Mouse (Mus musculus): ENCODE data around the gene Stab2.

The Stab2 gene

DNA sequence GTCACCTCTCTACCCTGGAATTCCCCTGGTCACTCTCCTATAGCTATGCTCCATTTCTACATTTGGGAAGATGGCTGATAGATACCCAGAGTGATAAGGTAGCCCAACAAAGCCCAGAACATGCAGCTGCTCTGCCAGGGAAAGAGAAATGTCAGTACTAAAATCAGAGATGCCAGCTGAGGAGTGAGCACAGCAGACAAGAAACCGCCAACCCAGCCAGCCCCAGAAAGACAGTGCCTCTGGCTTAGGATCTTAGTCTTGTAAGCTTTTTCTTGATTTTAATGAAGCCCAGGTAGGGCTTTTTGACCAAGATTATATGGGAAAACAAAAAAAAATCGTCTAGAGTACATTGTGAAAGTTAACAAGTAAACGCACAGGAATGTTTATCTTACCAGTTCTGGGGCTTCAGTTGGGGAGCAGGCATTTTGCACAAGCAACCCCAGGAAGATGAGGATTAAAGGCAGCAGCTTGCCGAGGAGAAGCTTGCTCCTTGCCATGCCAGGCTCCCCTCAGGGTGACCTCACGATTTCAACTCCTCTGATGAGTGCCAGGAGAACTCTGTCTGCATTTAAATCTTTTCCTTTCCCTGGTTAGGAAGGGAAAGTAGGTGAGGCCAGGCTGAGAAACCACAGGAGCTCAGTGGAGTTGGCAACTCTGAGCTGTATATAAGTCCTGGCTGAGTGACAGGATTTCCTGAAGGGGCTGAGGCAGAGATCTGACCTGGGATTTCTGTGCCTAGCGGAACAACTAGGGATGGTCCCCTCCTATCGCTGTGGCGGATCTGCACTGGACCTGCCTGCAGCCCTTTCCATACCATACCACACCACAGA, at the start of gene Stab2:
Gene Stab2 (minus strand): TSS at position 641 of the 830 bp plus-strand sequence.
- DNase-seq: no peak

DNA sequence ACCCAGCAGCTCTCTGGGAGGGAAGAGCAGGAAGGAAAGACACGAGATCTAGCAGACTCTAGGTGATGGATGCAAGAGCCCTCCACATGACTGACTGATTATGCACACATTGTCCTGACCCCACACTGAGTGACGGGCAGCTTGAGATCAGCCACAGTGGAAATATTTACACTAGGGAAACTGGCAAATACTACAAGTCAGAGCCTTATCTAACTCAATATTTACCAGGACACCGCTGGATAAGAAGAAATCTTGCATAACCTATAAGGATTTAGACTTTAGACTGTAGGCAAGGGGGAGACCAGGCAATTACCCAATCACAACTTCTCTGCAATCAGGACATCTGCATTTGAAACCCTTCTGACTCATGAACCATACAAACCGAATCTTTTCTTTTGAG, 43.9 kb upstream of the Stab2 start:
- DNase-seq: no peak

DNA sequence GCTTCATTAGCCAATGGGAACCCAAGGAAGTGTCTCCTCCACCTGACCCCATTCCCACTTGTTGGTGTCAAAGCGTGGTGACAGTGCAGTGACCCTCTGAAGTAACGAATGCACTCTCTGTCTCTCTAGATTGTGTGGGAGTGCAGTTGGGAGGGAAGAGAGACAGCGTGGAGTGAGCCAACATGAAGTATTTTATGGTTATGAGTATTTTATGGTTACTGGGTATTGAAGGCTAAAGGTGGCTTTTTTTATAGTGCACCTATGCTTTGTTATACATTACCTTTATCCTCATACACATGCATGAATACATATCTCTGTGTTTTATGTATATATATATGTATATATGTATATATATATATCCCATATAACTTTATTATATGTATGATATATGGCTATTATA, 41.4 kb upstream of the Stab2 start:
- DNase-seq: no peak

DNA sequence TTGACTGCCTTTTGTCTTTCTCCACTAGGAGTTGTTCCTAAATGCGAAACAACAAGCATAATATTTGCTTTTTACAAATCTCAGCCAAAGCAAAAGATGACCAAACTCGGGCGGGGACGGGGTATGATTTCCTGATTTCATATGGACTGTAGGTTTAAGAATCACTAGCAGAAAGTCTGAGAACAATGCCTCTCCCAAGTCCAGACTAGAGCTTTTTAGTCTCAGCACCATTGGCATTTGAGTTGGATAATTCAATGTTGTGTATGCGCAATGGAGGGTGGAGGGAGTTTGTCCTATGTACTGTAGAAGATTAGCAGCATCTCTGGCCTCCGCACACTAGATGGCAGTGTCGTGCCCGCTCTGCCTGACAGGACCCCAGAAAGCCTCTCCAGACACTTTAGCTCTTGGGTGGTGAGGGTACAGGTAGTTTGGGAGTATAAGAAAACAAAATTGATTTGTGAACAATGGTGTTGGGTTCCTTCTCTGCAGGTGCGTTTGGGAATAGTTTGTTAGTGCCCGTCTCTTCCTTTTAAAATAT, 39.2 kb upstream of the Stab2 start:
- no peak for DNase-seq

DNA sequence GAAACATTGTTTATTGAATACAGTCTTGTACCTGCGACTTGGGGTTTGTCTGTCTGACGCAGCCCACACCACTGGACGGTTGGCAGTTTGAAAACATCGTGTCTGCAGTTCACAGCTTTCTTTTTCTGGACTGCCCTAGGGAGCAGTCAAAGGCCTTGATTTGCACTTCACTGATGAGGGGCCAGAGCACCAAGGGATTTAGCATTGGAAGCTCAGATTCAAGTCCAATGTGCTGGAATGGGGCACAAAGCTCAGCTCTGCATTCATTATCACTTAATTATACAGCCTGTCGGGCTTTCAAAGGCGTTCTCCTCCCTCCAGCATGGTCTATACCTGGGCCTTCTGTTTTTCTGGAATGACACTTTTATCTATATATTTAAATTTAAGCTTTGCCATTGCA, 38.6 kb upstream of the Stab2 start:
- DNase-seq: no peak

DNA sequence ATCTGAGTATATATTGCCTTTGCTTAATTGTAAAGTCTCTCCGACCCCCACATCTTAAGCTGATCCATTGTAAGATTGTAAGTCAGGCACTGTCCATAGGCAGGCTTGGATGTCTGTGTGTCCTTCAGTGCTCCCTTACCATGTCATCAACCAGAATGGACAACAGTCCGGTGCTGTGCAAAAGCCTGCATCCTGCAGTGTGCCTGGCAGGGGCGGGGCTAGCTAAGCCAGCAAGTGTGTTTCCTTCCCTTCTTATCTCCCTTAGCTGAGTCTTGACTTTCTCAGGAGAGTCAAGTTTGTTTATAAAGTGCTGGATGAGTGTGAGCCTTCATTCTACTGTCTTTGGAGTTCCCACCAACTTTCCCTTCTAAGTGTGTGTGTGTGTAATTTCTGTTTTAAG, 37.4 kb upstream of the Stab2 start:
- DNase-seq: no peak

DNA sequence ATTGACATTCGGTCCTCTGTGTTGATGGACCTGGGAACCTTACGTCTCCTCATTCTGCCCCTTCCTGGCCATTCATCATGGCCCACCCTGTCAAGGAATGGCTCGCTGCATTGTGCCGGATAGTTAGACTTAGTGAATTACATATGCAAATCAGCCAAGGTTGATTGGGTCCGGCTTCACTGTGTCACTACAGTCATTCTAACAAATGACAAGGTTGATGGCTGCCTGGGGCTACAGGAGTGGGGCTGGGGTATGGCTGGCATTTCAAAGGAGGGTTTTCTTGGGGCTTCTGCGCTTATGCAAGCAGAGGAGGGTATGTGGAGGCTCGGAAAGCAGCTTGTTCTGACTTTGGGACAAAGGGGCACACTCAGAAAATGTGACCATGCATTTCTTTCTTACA, 33.4 kb upstream of the Stab2 start:
- DNase-seq: no peak

DNA sequence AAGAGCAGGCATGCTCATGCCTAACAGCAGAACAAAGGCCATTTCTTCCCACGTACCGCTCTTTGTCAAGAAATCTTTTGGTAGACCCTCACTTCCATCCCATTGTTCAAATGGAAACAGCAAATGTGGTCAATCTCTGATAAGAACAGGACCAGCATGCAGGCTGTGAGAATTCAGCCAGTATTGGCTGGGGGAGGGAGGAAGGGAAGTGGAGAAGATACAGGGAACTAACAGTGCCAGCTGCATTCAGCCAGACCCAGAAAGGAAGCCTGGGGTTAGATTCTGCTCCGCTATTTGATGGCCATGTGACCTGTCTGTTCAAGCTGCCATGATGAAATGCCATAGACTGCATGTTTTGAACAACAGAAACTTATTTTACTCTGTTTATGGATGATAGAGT, 32.0 kb upstream of the Stab2 start:
- no peak for DNase-seq

DNA sequence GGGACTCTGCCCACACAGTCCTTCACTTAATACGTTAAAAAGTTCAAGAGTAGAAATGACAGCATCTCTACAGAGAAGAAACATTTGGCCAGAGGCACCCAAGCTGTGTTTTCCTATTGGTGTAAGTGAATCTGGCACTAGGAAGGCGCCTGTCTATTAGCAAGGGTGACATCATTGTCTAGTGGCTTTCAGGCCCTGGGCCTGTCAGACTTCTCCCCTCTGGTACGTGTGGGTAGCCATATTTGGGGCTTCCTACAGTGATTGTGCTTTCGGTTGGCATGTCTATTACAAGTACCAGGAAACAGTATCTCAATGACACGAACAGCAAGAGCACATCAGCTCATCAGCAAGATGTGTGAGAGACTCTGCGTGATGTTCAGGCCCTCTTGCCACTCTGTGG, 31.5 kb upstream of the Stab2 start:
- DNase-seq: no peak

DNA sequence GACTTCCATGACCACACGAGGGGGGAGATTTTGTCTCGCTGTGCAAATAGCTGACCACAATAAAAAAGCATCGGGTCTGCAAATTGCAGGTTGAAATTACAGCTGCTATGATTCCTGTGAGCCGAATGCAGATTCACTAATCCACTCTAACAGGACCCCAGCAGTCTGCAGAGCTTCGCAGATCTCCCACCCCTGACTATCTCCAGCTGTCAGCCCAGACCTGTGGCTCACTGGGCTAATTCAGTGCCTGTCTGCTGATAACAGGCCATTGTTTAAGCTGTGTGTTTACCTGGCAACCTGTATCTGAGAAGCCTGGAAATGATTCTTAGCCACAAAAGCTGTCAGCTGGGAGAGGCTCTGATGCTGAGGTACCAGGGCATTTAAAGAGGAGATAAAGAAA, 29.2 kb upstream of the Stab2 start:
- no peak for DNase-seq

DNA sequence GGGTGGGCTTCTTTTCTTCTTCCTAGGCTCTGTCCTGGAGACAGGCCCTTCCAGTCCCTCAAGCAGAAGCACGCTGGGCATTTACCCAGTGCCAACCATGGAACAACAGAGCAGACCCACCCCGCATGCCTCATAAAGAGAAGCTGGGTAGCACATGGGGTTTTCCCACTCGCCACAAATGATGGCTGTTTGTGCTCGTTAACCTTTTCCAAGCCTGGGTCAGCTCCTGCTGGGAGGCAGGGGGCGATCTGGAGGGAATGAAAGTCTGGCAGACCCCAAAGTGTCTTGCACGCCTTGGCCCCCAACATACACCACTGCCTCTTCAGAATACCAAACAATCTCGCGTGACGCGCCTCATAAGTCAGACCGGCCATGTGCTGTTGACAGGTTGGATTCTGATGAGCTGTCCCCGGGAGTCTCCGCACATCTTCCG, 28.5 kb upstream of the Stab2 start:
- no peak for DNase-seq

DNA sequence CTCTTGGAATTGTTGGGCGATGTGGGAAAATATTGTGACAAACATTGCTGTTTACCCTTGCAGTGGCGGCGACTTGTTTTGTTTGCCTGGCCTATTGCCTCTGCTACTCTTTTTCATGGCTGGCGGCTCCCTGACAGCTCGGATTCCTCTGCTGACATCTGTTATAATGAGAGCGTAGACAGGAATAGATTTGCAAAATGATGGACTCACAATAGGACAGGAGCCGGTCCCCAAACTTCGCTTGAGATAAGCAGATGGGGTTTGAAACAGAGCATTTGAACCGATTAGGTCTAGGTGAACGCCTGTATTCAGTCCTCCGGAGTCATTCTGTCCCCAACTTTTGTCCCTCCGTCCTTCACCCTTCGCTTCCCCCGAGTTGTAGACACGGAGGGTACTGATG, 28.0 kb upstream of the Stab2 start:
- DNase-seq: no peak

DNA sequence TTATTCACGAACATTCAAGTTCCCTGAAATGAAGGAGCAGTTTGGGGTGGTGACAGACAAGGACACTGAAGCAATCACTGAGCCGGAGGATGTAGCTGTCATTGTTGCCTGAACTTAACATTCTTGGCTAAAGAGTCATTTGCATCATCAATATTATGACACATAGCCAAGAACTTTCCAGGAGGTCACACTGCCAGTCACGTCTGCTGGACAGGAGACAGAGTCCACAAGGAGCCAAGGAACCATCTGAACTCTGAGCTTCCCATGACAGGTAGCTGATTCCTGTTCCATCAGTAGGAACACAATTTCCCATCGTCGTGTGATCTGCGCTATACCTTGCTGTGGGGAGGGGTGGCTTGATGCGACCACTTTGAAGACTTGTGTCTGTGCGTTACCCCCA, 24.9 kb upstream of the Stab2 start:
- no peak for DNase-seq

DNA sequence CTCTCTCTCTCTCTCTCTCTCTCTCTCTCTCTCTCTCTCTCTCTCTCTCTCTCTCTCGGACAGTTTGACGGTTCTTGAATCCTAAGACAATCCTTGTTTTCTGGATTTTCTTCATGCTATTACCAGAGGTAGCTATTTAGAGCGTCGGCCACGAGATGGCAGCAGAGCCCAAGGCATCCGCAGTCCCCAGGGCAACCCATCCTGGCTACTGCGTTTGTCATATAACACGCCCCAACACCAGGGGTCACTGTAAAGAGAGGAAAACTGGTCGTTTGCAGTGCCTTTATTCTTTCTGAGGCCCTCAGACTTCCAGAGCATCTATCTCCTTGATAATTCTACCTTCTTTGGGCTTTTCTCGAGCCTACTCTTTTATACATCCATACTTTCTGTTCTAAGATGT, 17.1 kb upstream of the Stab2 start:
- peak; percentile 62 to 77 for DNase-seq

DNA sequence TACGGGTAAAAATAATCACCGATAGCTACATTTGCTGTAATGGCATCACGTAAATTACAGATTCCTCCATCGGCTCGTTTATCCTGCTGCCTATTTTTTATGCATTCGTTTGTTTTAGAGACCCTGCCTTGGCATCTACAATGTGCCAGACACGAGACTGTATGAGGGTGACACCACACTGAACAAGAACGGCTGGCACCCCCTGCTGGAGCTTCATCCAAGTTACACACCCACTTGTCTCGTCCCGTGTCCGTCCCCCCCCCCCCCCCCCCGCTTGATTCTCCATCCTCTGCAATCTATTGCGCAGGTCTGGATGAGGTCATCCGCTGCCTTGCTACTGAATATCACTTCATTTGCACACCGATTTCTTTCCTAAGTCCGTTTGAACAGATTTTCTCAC, 12.9 kb upstream of the Stab2 start:
- peak in 1 of 2 experiments; percentile 13 for DNase-seq

DNA sequence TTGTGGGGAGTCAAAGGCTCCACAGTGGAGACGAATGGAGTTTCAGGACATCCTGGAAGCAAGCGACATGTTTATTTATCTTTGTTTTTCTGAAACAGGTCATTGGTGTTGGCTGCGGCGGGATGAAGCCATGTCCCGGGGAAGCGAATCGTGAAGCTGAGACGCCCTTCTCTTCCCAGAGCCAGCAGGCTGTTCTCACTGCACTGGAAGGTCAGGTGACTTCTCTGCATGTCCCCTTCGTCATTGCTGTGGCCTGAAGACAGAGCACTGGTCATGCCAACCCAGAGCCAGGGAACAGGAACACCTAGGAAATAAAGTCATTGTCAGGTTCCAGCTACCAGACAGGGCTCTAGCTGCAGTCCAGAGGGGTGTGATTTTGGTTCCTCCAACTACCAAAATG, 11.1 kb upstream of the Stab2 start:
- DNase-seq: peak; percentile 6 to 12

DNA sequence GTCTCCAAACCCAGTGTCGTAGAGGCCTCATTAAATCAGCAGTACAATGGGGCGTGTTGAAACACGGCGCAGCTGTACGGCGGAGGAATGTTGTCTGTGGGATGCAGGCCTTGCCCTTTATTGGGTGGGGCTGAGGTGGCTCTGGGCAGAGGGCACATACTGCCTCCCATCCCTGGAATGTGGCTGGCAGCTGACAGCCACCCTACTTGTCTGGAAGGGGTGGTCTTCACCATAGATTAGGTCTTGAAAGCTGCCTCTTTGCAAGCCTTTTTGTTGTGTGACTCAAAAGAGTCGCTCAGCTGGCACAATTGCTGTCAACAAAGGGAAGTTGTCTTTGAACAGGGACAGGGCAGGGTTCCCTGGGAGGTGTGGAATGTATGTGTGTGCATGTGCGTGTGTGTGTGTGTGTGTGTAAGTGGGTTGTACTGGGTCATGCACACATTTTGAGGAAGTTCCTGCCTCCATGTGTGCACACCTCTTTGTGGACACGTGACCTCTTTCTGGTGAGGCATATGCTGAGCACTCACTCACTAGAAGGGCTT, 8.4 kb upstream of the Stab2 start:
- DNase-seq: peak; percentile 6 to 29

DNA sequence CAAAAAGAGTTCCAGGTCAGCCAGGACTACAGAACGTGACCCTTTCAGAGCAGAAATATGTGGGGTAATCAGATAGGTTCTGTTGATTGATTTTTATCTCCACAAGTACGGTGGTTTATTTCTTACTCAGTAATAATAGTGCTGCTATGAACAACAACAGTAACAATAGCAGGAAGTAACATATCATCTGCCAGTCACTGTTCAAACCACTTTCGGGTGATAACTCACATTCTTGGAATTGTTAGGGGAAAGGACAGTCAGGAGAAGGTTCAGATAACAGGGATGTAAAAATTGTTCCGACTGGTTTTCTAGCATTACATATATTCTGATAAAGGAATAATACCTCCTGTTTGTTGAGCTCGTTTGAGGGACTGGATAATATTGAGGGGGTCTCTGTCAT, 7.6 kb upstream of the Stab2 start:
- DNase-seq: no peak

DNA sequence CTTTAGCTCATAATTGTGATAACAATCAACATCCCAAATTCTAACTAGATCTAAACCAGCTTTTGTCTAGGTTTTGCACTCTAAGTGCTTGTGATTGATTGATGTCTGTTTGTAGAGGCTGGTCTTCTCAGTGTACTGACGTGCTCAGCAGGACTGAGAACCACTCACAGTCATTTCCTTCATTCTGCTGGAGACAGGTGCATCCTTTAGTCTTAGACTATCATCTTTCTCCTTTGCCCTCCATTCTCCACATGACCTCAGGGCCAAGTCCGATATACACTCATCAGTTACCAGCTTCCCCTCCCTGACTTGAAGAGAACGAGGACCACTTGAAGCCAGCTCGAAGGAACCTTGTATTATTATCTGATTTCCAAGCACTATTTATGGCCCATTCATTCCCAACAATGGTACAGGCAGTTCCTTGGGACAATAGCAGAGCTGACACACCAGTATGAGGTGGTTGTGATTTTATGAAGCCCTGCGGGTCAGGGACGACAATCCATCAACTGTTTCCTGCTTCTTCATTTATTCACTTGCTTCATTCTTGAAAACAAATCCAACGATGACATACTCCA, 6.7 kb upstream of the Stab2 start:
- DNase-seq: no peak

DNA sequence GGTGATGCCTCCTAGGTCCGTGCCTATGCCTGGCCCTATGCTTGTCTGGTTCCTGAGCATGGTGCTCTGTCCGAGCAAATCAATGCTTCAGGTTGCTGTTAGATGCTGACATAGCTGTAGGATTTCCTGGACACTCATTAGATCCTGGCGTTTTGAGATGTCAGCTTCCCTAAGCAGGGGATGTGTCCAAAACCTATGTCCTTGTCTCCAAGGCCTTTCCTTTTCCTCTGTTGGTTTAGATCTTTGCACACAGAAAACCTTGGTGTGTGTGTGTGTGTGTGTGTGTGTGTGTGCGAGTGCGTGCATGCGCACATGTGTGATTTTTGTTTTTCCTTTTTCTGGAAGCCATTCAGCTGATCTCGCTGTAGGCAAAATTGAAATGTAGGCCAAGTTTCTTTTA, 4.3 kb upstream of the Stab2 start:
- DNase-seq: no peak

DNA sequence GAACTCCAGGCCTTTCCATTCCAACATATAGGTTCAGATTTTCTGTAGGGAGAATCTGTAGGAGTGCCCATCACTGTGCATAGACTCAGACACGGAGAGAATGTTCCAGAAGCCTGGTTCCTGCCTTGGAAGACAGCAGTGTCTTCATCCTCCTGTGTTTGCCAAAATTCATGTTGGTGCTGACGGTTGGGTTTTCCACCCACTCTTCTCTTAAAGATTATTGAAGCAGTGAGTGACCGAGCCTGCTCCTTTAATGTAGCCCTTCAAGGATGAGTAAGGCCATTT, 332 bp upstream of the Stab2 start:
- no peak for DNase-seq

DNA sequence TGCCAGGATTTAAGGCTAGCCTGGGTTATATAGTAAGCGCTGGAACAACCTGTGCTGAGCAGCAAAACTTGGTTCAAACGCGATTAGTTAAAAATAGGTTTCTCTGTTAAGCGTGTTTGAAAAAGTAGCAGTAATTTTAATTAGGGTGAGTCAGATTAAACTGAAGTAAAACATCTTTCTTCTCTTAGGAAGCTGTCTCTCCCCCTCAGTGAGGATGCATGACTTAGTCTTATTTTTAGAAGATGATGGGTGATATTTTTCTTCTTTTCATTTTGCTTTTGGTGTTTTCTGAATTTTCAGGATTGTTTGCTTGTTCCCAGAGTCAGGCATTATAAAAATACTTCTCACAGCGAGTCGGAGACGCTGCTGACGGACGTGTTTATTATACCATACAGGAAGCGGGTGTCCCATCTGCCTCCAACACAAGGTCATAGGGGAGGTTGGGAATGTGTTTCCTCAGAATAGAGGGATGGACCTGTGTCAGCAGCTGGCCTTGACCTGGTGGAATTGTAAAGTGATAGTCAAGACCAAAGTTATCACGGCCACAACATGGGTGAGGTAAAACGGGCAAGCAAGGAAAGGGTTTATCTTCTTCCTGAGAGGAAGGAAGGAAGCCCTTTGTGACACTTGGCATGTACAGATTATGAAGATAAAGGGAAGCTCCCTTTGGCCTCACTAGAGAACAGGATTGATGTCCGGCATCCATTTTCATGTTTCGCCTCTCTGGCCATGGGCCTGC, 15.4 kb downstream of the Stab2 start:
- no peak for DNase-seq

DNA sequence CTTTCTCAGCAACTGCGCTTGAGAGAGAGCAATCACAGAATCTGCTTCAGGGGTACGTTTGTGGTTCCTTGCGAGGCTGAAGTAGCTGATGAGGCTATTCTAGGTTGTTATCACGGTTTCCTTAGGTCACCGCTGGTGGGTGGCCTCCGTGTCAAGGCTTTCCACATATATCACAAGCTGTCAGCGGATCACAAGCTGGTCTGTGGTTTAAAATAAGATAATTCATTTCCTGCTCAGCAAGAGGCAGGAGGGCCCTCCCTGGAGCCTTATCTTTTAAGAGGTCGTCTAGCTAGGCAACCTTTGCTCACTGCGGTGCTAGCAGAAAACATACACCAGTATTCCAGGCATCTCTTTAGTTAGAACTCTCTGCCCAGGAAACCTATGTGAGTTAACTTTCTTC, 17.2 kb downstream of the Stab2 start:
- no peak for DNase-seq

DNA sequence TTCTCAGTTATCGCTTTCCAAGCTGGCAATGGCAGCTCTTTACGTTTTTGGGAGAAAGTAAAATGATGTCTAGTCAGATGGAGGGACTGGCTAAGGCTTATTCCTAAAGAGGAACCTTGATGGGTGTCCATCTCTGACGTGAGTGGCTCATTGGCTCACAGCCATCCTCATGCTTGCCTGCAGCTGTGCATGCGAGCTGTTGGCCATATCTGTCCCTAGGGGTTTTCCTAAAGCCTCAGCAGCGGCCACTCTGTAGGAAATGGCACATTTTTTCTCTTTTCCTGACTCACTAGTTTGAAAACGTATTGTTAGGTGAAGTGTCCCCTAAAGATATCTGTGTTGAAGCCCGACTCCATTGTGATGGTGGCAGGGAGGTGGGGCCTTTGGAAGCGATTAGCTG, 18.0 kb downstream of the Stab2 start:
- DNase-seq: no peak

Measured in lung, adult 18-20 months (tissue).